Mouse (Mus musculus): Measurements from ENCODE around the gene Bmp15.

Gene Bmp15

GRCm38 (mm10) chrX:6320621-6321020 lies at the start of gene Bmp15:
Bmp15 (minus strand) TSS chrX:6320721.
- DNase-seq (ENCODE audit: low read depth, low spot score): no peak

DNA sequence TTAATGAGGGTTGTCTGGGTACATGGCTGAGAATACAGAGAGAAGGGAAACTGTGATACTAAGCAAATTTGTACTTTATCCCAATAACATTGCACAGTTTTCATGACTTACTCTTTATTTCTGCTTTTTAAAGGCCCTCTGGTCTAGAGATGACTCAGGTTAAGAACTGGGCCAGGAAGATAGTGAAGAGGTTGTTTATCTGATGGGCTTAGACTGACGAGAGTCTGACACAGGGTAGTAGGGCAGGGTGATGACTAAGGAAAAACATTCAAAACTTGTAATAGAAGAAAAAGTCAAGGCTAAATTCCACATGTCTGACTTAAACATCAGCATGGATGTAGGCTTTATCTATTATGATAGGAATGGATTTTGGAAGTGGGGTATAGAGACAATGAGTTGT lies 48.3 kb upstream of the Bmp15 start:
- DNase-seq (ENCODE audit: low read depth, low spot score): no peak

DNA sequence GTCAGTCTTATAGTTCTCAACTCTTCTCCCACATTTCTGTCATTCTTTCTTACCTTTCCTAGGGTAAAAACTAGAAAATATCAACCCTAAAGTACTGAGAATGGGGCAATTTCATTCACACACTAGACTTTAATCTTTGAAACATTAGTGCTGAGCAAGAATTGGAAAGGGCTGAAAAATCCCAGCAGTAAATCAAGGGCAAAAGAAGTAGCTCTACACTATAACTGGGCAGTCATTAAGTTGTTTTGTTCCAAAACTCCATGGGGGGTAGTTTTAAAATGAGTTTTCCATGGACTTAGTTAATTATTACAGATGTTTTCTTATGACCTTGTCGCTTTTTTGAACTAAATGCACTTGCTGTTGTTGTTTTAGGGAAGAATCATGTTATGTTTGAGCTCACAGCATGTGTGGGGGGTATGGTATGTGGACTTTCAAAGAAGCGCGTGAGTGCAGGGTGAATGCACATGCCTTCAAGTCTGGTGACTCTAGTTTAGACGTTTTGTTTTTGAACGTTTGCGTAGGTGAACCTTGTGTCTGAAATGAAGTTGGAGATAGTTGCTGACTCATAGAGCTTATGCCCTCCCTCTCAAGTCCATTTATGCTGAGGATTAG lies 37.1 kb upstream of the Bmp15 start:
- no peak for DNase-seq (ENCODE audit: low read depth, low spot score)

DNA sequence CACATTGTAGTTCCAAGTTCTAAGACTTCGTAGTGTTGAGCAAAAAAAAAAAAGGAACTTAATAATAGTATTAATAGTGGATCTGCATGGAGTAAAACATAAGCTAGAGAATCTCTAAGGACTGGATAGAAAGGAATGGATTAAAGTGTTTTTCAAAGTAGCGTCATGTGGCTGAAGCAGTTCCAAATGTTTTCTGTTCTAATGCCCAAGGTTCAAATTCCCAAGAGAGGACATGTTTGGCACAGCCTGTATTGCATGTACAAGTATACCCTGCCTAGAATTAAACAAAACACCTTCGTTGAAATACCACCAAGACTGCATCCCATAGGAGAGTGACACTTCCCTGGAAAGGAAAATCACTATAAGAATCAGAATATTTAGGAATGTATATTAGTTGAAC lies 36.4 kb upstream of the Bmp15 start:
- no peak for DNase-seq (ENCODE audit: low read depth, low spot score)

- no peak for DNase-seq (ENCODE audit: low read depth, low spot score)
Measured at GRCm38 (mm10) chrX:6345273-6345959, 24.9 kb upstream of the Bmp15 start.

DNA sequence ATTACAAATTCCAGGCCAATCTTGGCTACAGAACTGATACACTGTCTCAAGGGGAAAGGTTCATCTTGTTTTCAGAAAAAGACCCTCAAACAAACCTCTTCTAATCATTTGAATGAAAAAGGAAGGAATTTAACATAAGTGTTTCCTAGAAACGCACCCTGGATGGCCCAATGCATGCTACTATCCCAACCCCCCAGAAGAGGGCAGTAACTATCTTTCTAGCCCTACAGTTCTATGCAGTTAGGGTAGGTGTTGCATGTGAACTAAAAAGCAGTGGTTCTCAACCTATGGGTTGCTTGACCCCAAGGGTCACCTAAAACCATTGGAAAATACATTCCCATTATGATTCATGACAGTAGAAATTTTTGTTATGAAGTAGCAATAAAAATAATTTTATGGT lies 3.5 kb upstream of the Bmp15 start:
- no peak for DNase-seq (ENCODE audit: low read depth, low spot score)

DNA sequence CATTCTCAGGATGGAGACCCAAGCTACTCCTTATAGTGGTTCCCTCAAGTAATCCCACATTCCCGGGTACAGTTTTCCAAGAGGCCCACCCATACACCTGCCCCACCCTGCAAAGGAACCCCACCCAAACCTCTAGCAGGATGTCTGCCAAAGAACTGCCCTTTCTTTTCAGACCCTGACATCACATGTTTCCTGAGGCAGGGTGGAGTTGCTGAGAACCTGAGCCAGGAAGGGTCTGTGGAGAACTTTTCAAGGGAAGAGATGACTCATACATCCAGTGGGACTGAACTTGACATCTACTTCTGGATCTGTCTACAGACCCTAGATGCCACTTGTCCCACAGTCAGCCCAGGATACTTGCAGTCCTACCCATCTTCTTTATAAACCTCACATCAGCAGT lies 2.8 kb downstream of the Bmp15 start:
- DNase-seq (ENCODE audit: low read depth, low spot score): no peak
